Mouse (Mus musculus) olfactory bulb, adult 2 months (tissue): ENCODE data around the gene Plpp4.

Experiments used
- CTCF ChIP-seq: fragments of 200-500 bp; IDR thresholded peaks from 2 replicates; pipeline ENCODE4 v1.5.1; 2012; ENCODE audit warnings: low read depth, mild to moderate bottlenecking, low read length, moderate library complexity; ENCODE audit not compliant: insufficient read depth
- POLR2A ChIP-seq: fragments of 200-500 bp; IDR thresholded peaks from 2 replicates; pipeline ENCODE4 v1.6.1; 2012; ENCODE audit warnings: mild to moderate bottlenecking, low read depth, low read length, moderate library complexity; ENCODE audit not compliant: insufficient read depth

DNA sequence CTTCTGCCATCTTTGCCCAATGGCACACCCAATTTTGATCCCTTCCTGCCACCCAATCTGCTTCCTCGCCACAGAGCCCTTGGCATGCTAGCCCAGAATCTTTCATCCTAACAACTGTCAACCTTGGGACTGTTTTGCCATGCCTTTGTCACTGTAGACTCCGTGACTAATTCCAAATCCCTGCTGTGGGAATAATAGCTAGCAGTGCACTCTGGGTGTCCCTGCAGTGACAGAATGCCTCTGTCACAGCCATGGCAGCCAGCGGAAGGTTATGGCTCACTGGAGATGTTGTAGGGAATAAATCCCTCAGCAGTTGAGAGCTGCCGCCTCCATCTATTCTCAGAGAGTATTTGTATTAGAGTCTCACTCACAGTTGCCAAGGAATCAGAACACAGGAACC, 158.3 kb downstream of the Plpp4 start:
- TF ChIP-seq POLR2A (no peak), CTCF (no peak)
